Mouse (Mus musculus) heart, embryonic 14.5 days (tissue): Measurements from ENCODE around the gene Ppy. TPM values are rescaled to one million over a fixed set of nuclear protein-coding genes. Genes with fewer than 3 reads are reported as not detected.

Experiments
- ATAC-seq: fragments of 200-750 bp; cut with Nextera tagmentation; 2 replicates; pipeline ENCODE4 v1.8.0; 2017; ENCODE audit warnings: low read depth, moderate TSS enrichment; ENCODE audit not compliant: insufficient number of reproducible peaks, insufficient read depth, low FRiP score
- H3K27ac ChIP-seq, 2 experiments: fragments of 200-500 bp in 1 of 2; fragments of 300-500 bp in 1 of 2; sonication (generic) in 1 of 2; replicated peaks in 1 of 2; 2 replicates each; pipeline ENCODE4 v1.5.1; 2012 to 2014; ENCODE audit warnings: low read depth in 2 of 2, low read length in 2 of 2, control low read depth in 1 of 2, mild to moderate bottlenecking in 1 of 2, mixed read lengths in 1 of 2; ENCODE audit not compliant: control insufficient read depth in 1 of 2, insufficient read depth in 1 of 2
- H3K27me3 ChIP-seq: fragments of 300-500 bp; sonication (generic); 2 replicates; pipeline ENCODE4 v1.6.1; 2014; ENCODE audit warnings: mild to moderate bottlenecking, low read length, control low read depth; ENCODE audit not compliant: control insufficient read depth, insufficient read depth
- H3K36me3 ChIP-seq: fragments of 300-500 bp; sonication (generic); 2 replicates; pipeline ENCODE4 v1.6.1; 2014; ENCODE audit warnings: mild to moderate bottlenecking, control low read depth, low read length, mixed read lengths; ENCODE audit not compliant: control insufficient read depth, insufficient read depth
- H3K4me1 ChIP-seq, 2 experiments: fragments of 200-500 bp in 1 of 2; fragments of 300-500 bp in 1 of 2; sonication (generic) in 1 of 2; 2 replicates each; pipeline ENCODE4 v1.6.1; 2012 to 2014; ENCODE audit warnings: low read length in 2 of 2, control low read depth in 1 of 2, mixed read lengths in 1 of 2; ENCODE audit not compliant: control insufficient read depth in 2 of 2, insufficient read depth in 2 of 2
- H3K4me2 ChIP-seq: fragments of 300-500 bp; sonication (generic); 2 replicates; pipeline ENCODE4 v1.6.1; 2014; ENCODE audit warnings: mild to moderate bottlenecking, low read length
- H3K4me3 ChIP-seq, 2 experiments: fragments of 200-500 bp in 1 of 2; fragments of 300-500 bp in 1 of 2; sonication (generic) in 1 of 2; 2 replicates each; pipeline ENCODE4 v1.5.1; 2012 to 2014; ENCODE audit warnings: low read length in 2 of 2, mild to moderate bottlenecking in 2 of 2, control low read depth in 1 of 2, low read depth in 1 of 2, moderate library complexity in 1 of 2; ENCODE audit not compliant: control insufficient read depth in 1 of 2, insufficient read depth in 1 of 2
- H3K9ac ChIP-seq: fragments of 300-500 bp; sonication (generic); 2 replicates; pipeline ENCODE4 v1.6.1; 2014; ENCODE audit warnings: mild to moderate bottlenecking, low read length
- H3K9me3 ChIP-seq: fragments of 300-500 bp; sonication (generic); 2 replicates; pipeline ENCODE4 v1.6.1; 2016; ENCODE audit warnings: low read length, control low read depth; ENCODE audit not compliant: control insufficient read depth
- WGBS: fragments of 180-500 bp; shearing (Covaris S2); extraction: QIAGEN DNeasy Blood & Tissue Kit; methylation state at CpG from one replicate; pipeline ENCODE4 v1.1.7; 2014; 5-methylcytosine and 5-hydroxymethylcytosine counted together
- polyA plus RNA-seq: library from polyadenylated mRNA; unstranded; fragments of >200 nt; fragmentation: Nextera tagmentation; extraction: Ambion mirVana; gene quantifications from 2 replicates; pipeline ENCODE4 v1.2.1, GENCODE M21; 2014

The Ppy gene
- polyA plus RNA-seq, 1 experiment from 2014 or later = not detected

GRCm38 (mm10) chr11:102140508-102140907 lies 39.4 kb upstream of the Ppy start:
- H3K9ac ChIP-seq = no peak overlapping the region
- no peaks in the 10 kb centered on the region for H3K9me3 ChIP-seq
- H3K4me3 ChIP-seq = no peak overlapping the region
- H3K4me2 ChIP-seq = no peak overlapping the region
- H3K36me3 ChIP-seq = no peaks in the 10 kb centered on the region
- WGBS = under 1% methylated on average over 5 of the region's 5 CpGs
- ATAC-seq = no peak
- H3K27me3 ChIP-seq = peaks cover 22% of the 10 kb centered on the region
- no peak overlapping the region for H3K27ac ChIP-seq
- peaks cover 2 to 6% of the 10 kb centered on the region in 2 experiments; a peak in 3 of 4 replicates for H3K4me1 ChIP-seq

GRCm38 (mm10) chr11:102138447-102138740 lies 37.3 kb upstream of the Ppy start:
- Histone ChIP-seq H3K4me2 (peak overlapping the region; percentile 60), H3K9ac (0 out of 2 replicates have a peak overlapping the region, but pooled peaks have one; percentile 53), H3K9me3 (no peaks in the 10 kb centered on the region), H3K36me3 (no peaks in the 10 kb centered on the region), H3K27ac (no peak overlapping the region), H3K4me3 (peak overlapping the region; percentile 18 to 24), H3K4me1 (peaks cover 0 to 3% of the 10 kb centered on the region in 2 experiments; a peak in 1 of 4 replicates), H3K27me3 (peaks cover 10% of the 10 kb centered on the region)
- no peak for ATAC-seq
- 1% methylated on average over 18 of the region's 18 CpGs for WGBS

DNA sequence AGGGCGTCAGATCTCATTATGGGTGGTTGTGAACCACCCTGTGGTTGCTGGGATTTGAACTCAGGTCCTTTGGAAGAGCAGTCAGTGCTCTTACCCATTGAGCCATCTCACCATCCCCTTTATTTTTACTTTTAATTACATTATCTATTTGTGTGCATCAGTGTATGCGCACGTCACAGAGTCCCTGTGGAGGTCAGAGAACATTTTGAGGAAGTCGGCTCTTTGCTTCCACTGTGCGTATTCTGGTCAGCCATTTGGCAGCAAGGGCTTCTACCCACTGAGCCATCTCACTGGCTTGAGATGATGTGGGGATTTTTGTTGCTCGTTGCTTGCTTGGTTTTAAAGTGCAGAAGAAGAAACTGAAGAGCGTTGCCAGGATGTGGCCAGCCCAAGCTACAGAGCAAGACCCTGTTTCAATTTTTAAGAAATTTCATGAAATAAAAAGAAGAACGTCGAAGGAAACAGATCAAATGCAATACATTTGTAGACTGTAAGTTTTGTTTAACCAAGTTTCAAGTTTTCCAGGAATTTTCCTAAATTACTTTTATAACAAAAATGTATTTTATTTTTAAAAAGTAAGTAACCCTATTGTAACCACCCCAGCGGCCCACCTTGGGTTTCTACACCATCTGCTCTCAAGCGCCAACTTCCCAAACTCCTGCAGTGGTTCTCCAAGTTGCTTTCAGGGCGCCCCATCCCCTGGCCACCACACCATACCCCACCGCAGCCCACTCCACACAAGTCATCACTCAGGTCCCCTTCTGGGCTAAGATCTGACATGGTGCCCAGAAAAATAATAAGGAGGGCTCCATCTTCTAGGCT lies 36.7 kb upstream of the Ppy start:
- Histone ChIP-seq H3K4me3 (peak overlapping the region; percentile 18 to 24), H3K36me3 (no peaks in the 10 kb centered on the region), H3K27me3 (peaks cover 8% of the 10 kb centered on the region; the same call in 1 of the 2 replicates), H3K4me2 (peak overlapping the region; percentile 60), H3K4me1 (peaks cover 0 to 3% of the 10 kb centered on the region in 2 experiments; a peak in 1 of 4 replicates), H3K9me3 (no peaks in the 10 kb centered on the region), H3K9ac (0 out of 2 replicates have a peak overlapping the region, but pooled peaks have one; percentile 53), H3K27ac (no peak overlapping the region)
- no peak for ATAC-seq
- WGBS = 42% methylated on average over 13 of the region's 13 CpGs

DNA sequence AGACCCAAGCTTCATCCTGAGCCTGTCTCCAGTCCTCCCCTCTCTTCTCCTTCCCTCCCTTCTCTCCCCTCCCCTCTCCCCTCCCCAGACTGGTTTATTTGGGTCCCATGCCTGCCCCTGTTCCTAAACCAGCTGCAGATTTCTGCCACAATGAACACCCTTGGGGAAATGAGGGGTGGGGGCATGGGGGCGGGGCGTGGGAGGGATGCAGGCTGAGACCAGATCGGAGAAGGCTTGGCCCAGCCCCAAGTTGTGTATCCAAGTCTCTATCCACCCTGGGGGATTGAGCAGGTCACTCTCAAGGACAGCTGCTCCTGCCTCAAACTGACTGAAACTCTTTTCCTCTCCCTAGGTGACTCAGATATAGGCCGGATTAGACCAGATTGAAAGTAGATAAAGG lies 33.4 kb upstream of the Ppy start:
- ATAC-seq = no peak
- peaks cover 8% of the 10 kb centered on the region; the same call in 1 of the 2 replicates for H3K27me3 ChIP-seq
- no peak overlapping the region for H3K9ac ChIP-seq
- H3K4me1 ChIP-seq = peaks cover 0 to 3% of the 10 kb centered on the region in 2 experiments; a peak in 1 of 4 replicates
- no peaks in the 10 kb centered on the region for H3K36me3 ChIP-seq
- no peak overlapping the region for H3K27ac ChIP-seq
- H3K4me3 ChIP-seq = no peak overlapping the region
- WGBS = 20% methylated on average over 4 of the region's 4 CpGs
- H3K9me3 ChIP-seq = no peaks in the 10 kb centered on the region
- H3K4me2 ChIP-seq = no peak overlapping the region

GRCm38 (mm10) chr11:102117386-102117785 lies 16.3 kb upstream of the Ppy start:
- 72% methylated on average over 6 of the region's 6 CpGs for WGBS
- Histone ChIP-seq H3K36me3 (no peaks in the 10 kb centered on the region), H3K4me1 (no peaks in the 10 kb centered on the region), H3K4me3 (no peak overlapping the region), H3K27me3 (0 out of 2 replicates have a peak, but pooled peaks cover 4% of the 10 kb centered on the region), H3K27ac (no peak overlapping the region), H3K9me3 (no peaks in the 10 kb centered on the region), H3K4me2 (no peak overlapping the region), H3K9ac (no peak overlapping the region)
- no peak for ATAC-seq

GRCm38 (mm10) chr11:102116241-102116640 lies 15.1 kb upstream of the Ppy start:
- H3K9me3 ChIP-seq = no peaks in the 10 kb centered on the region
- no peak for ATAC-seq
- no peak overlapping the region for H3K27ac ChIP-seq
- H3K4me3 ChIP-seq = no peak overlapping the region
- WGBS = 44% methylated on average over 8 of the region's 8 CpGs
- H3K4me1 ChIP-seq = no peaks in the 10 kb centered on the region
- H3K27me3 ChIP-seq = 0 out of 2 replicates have a peak, but pooled peaks cover 4% of the 10 kb centered on the region
- H3K9ac ChIP-seq = no peak overlapping the region
- H3K36me3 ChIP-seq = no peaks in the 10 kb centered on the region
- no peak overlapping the region for H3K4me2 ChIP-seq

DNA sequence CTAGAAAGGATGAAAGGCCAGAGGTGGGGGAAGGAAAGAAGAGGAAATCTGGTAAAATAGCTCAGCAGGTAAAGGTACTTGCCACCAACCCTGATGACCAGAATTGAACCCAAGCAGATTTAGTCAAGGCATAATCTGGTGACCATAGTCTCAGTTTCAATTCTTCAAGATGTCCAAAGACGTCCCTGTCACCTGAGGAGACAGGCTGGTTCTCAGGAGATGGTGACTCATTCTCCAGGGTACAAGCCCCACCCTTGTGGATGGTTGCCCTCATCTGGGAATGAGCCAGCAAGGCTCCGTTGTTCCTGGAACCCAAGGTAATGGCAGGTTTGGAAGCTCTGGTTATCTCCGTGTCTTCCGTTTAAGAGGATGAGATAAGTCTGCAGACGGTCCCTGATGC lies 10.5 kb upstream of the Ppy start:
- H3K4me2 ChIP-seq = no peak overlapping the region
- no peaks in the 10 kb centered on the region for H3K36me3 ChIP-seq
- ATAC-seq = no peak
- peaks cover 32% of the 10 kb centered on the region for H3K27me3 ChIP-seq
- no peaks in the 10 kb centered on the region for H3K9me3 ChIP-seq
- WGBS = 20% methylated on average over 5 of the region's 5 CpGs
- H3K9ac ChIP-seq = no peak overlapping the region
- H3K27ac ChIP-seq = no peak overlapping the region
- H3K4me1 ChIP-seq = no peaks in the 10 kb centered on the region
- no peak overlapping the region for H3K4me3 ChIP-seq
